Mouse (Mus musculus) mouse trophoblast stem cell (cell line): ENCODE results near the gene Paxbp1.

Experiments used
- in situ Hi-C, 2 experiments: fragments of 300-500 bp; cut with MseI, MboI; formaldehyde crosslinking; loops; 2 replicates in 1 of 2; 3 replicates in 1 of 2; pipeline ENCODE4 v1.15.1; 2025

Paxbp1 gene

GRCm38 (mm10) chr16:91056043-91056821, 11.9 kb upstream of the Paxbp1 start:
- in situ Hi-C loops, result no loop called here

- in situ Hi-C loops, result no loop called here
These were observed 10.8 kb upstream of the Paxbp1 start for GRCm38 (mm10) chr16:91055150-91055549.

GRCm38 (mm10) chr16:91053599-91053998, 9.3 kb upstream of the Paxbp1 start:
- in situ Hi-C loops, result no loop called here

- in situ Hi-C loops, result no loop called here
These were observed 1.2 kb upstream of the Paxbp1 start for GRCm38 (mm10) chr16:91045511-91045910.

- in situ Hi-C loops, result no loop called here
These were observed 688 bp downstream of the Paxbp1 start for GRCm38 (mm10) chr16:91043461-91044248.

DNA sequence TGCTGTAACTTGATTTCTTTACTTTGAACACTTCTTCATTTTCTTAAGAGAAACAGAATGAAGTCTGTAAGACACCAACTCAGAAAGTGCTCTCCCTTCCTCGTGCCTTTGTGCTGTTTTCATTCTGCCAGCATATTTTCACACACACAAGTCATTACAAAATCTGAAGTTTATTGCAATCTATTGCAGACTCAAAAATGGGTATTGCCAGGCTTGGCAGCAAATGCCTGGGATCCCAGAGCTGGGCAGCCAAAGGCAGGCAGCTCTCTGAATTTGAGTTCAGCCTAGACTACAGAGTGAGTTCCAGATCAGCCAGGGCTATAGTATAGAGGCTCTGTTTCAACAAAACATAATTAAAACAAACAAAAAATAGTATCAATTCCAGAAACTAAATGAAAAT, 1.7 kb downstream of the Paxbp1 start:
- in situ Hi-C loops, result no loop called here

GRCm38 (mm10) chr16:91035866-91036265, 8.5 kb downstream of the Paxbp1 start:
- in situ Hi-C loops, result no loop called here

DNA sequence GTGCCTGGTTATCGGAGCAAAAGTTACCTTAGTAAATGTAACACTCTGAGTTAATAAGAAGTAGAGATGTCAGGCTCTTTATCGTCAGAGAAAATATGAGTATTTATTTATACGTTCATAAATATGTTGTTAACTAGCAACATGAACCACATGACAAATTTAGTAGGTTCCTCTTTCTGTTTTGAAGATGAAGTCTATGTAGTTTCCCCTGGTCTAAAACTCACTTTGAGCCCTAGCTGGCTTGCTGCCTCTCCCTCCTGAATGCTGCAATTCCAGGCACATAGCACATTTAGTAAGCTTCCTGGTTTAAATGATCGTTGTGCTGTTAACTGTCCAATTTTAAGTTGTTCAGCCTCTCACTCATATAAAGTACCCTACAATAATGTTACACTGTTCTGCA, 13.6 kb downstream of the Paxbp1 start:
- in situ Hi-C loops, result no loop called here

GRCm38 (mm10) chr16:91029901-91030300, 14.4 kb downstream of the Paxbp1 start:
- in situ Hi-C loops, result no loop called here

GRCm38 (mm10) chr16:91029161-91029743, 15.1 kb downstream of the Paxbp1 start:
- in situ Hi-C loops, result no loop called here

DNA sequence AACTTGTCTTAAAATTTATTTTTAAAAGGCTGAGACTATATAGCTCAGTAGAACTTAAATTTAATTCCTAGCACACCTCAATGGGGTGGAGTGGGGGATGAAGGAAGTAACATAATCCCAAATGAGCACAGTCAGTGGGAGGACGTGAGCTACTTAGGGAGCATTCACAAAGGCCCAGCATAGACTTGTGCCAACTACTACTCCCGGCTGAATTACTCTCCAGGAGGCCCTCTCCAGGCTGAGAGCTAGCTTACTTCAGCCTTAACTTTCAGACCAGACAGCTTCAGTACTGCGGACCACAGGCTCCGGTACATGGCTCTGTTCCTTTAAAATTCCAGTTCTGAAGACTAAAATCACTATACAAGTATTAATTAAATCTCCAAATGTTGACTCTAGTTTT, 18.1 kb downstream of the Paxbp1 start:
- in situ Hi-C loops, result no loop called here

DNA sequence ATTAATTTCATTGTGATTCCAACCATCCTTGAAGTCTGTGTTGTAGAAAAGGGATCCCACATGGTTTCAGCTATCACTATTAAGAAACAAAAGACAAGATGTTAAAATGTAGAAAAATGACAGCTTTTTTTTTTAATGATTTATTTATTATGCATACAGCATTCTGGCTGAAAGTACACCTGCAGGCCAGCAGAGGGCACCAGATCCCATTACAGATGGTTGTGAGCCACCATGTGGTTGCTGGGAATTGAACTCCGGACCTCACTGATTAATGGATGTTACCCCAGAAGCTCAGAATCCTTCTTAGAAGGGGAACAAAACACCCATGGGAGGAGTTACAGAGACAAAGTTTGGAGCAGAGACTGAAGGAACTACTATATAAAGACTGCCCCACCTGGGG, 21.0 kb downstream of the Paxbp1 start:
- in situ Hi-C loops, result no loop called here

DNA sequence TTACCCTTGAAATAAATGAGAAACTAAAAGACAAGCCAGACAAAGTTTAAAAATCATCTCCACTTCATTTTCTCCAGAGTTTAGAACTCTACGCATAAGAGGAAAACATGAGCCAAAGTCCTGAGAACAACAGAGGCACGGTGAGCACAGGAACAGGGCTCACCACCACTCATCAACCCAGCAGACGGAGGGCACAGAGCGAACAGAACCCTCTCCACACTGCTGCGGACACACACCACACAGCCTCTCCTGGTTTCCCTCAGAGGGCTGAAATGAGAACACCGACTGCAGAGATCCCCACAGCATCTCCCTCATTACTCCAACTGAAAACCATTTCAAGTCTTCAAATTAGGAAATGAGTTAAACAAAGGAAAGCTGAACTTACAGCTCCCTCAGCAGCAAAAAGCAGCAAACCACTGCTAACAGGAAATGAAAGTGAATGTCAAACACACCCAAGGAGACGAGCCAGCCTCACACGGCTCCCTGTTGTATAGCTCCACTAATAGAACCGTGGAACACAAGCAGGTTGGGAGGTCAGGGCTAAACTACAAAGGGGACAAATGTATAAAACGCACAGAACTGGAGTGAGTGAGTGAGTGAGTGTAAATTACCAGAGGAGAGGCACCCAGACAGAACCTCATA, 23.4 kb downstream of the Paxbp1 start:
- in situ Hi-C loops, result no loop called here

DNA sequence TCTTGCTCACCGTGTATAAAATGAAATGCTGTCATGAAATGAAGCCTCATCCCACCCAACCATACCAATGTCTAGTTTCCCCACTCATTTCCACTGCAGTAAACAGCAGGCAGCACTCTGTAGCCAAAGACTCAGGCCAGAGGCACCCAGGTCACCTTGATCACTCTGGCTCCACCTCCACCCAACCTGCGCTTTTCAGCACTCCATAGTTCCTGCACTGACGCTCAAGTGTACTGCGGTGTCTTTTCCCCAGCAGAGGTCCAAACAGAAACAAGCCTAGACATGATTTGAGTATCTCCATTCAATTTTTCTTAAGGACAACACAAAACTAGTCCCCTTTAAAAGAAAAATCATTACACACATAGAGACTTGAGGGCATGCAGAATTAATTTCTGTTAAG, 24.9 kb downstream of the Paxbp1 start:
- in situ Hi-C loops, result no loop called here

- in situ Hi-C loops, result no loop called here
These were observed 28.6 kb downstream of the Paxbp1 start for GRCm38 (mm10) chr16:91015761-91016160.

- in situ Hi-C loops, result no loop called here
These were observed 32.5 kb downstream of the Paxbp1 start for GRCm38 (mm10) chr16:91011847-91012246.

DNA sequence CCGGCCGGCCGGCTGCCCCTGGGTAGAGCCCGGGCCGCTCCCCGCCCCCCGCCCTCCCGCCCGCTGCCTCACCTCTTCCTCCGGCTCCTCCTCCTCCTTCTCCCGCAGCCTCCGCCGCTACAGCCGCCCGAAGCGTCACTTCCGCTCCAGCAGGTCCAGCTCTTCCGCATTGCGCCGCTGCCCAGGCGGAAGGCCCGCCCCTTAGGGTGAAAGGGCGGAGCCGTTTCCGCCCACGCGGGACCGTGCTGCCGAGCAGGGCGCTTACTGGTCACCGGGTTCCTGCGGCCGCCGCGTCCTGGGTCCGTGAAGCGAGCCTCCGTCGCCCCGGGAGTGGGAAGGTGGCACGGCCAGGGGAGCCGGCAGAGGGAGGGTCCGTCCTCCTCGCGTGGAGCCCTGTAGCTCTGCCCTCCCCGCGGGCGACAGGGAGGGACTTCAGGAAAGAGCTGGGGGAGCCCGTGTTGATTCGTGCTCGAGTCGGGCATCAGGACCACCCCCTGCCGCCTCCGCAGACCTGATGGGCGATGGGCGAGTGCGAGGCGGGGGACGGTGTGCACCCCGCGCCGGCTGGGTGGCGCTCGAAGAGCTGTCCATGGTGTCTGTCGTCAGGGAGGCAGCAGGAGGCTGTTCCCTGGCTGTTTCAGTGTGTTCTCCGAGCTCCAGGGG, 33.2 kb downstream of the Paxbp1 start, which contains the start of gene Synj1:
TSS of gene Synj1 (minus strand) at position 288 of the 663 bp plus-strand sequence.
- in situ Hi-C loops, result no loop called here

DNA sequence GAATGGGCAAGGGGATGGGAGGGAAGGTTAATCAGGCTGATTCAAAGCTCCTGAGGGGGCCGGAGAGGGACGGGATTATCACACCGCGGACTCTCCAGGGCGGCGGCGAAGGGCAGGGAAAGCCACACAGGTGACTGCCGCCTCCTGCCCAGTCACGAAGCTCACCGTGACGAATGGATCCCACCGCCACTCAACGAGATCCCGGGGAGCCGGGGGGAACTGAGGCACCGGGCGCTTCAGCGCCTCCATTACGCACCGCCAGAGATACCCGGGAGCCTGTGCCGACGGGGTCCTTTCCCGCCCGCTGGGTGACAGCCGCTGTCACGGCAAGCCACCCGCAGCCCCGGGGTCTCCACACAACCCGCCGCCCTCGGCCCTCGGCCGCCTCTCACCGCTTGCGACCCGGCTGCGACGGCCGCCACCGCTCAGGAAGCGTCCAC, 33.7 kb downstream of the Paxbp1 start:
- in situ Hi-C loops, result no loop called here

GRCm38 (mm10) chr16:91009942-91010529, 34.3 kb downstream of the Paxbp1 start:
- in situ Hi-C loops, result no loop called here

DNA sequence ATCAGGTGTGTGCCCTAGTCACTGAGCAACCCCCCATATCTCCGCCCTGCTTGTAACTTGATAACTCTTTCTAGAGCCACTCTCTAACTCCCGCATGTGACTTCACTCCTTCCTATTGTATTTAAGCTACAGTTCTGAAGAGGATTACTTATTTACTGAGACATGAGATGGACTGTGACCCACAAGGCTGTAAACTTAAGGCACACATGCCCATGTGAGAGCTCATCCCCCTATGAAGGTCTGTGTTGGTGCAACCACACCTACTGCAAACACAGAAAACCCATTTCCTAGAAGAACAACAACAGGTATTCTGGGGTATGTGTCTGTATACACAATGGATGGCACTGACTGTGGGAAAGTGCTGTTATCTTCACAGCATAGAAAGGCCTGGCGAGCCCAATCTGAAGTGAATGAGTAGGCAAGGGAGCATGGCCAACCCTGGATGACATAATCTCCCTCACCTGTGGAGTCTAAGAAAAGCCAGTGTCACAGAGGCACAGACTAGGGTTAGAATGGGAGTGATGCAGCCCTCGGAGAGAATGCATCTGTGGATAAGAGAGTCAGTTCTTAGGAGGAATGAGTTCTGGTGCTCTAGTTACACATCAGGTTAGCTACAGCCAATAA, 39.3 kb downstream of the Paxbp1 start:
- in situ Hi-C loops, result no loop called here

DNA sequence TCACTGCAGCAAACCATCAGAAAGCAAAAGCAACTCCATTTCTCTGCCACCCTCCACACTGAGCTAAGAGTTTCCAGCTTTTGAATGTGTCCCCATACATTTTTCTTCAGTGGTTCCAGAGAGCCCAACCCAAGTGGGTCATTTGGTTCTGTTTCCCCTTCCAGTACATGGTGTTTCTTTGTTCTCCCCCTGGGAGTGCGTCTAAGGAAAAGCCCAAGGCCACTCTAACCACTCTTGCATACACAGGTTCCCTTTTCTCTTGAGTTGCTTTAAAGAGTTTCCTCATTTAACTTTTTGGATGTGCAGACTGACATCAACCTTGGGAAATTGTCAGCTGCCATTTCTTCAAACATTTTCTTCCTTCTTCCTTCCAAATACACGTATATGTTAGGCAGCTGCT, 43.2 kb downstream of the Paxbp1 start:
- in situ Hi-C loops, result no loop called here
